Mouse (Mus musculus) ovary, postnatal 14 days (tissue): ENCODE measurements at regions not wholly inside any gene's neighbourhood (a gene's known extent, or its start where the extent isn't known, plus 50 kb on each side); places are given as distances from the start of the nearest gene placed in this dataset.

ENCODE experiments used
- DNase-seq: peaks from one replicate; pipeline ENCODE4 v3.0.0; 2022; ENCODE audit warnings: low spot score

- no peak for DNase-seq
These were observed 85.6 kb downstream of the Fgf18 start for GRCm38 (mm10) chr11:33061570-33061969.

- DNase-seq: no peak
These were observed 86.8 kb downstream of the Fgf18 start for GRCm38 (mm10) chr11:33060352-33060751.

GRCm38 (mm10) chr11:33050216-33050615 is 97.0 kb downstream of the Fgf18 start:
- no peak for DNase-seq

GRCm38 (mm10) chr11:33039854-33040792 is 107.1 kb downstream of the Fgf18 start:
- no peak for DNase-seq

- DNase-seq: no peak
These were observed 110.8 kb downstream of the Fgf18 start for GRCm38 (mm10) chr11:33036367-33036766.

- DNase-seq: no peak
These were observed 118.3 kb downstream of the Fgf18 start for GRCm38 (mm10) chr11:33028920-33029319.

GRCm38 (mm10) chr11:33027121-33027520 is 120.1 kb downstream of the Fgf18 start:
- no peak for DNase-seq

GRCm38 (mm10) chr11:33013229-33014185 is 133.7 kb downstream of the Fgf18 start:
- DNase-seq: peak; percentile 46

GRCm38 (mm10) chr11:33012384-33013160 is 134.6 kb downstream of the Fgf18 start:
- DNase-seq: no peak

- no peak for DNase-seq
These were observed 138.6 kb downstream of the Fgf18 start for GRCm38 (mm10) chr11:33008611-33009010.

GRCm38 (mm10) chr11:33007826-33008530 is 139.2 kb downstream of the Fgf18 start:
- DNase-seq: no peak

- no peak for DNase-seq
These were observed 139.8 kb downstream of the Fgf18 start for GRCm38 (mm10) chr11:33007366-33007765.

GRCm38 (mm10) chr11:33005183-33005582 is 142.0 kb downstream of the Fgf18 start:
- no peak for DNase-seq

GRCm38 (mm10) chr11:33004603-33005002 is 142.6 kb downstream of the Fgf18 start:
- no peak for DNase-seq

- DNase-seq: no peak
These were observed 147.4 kb downstream of the Fgf18 start for GRCm38 (mm10) chr11:32999684-33000255.

- DNase-seq: no peak
These were observed 148.3 kb downstream of the Fgf18 start for GRCm38 (mm10) chr11:32998687-32999605.

- no peak for DNase-seq
These were observed 152.8 kb downstream of the Fgf18 start for GRCm38 (mm10) chr11:32994391-32994790.

- no peak for DNase-seq
These were observed 153.8 kb downstream of the Fgf18 start for GRCm38 (mm10) chr11:32993439-32993838.

- DNase-seq: no peak
These were observed 156.1 kb downstream of the Fgf18 start for GRCm38 (mm10) chr11:32991036-32991616.
